Mouse (Mus musculus) liver, adult (tissue): ENCODE data around the gene Exosc10.

Experiments used
- GATA4 ChIP-seq: IDR thresholded peaks from 2 replicates; pipeline ENCODE4 v1.6.1; 2014; ENCODE audit warnings: mild to moderate bottlenecking, low read length; ENCODE audit not compliant: insufficient replicate concordance

Gene Exosc10

DNA sequence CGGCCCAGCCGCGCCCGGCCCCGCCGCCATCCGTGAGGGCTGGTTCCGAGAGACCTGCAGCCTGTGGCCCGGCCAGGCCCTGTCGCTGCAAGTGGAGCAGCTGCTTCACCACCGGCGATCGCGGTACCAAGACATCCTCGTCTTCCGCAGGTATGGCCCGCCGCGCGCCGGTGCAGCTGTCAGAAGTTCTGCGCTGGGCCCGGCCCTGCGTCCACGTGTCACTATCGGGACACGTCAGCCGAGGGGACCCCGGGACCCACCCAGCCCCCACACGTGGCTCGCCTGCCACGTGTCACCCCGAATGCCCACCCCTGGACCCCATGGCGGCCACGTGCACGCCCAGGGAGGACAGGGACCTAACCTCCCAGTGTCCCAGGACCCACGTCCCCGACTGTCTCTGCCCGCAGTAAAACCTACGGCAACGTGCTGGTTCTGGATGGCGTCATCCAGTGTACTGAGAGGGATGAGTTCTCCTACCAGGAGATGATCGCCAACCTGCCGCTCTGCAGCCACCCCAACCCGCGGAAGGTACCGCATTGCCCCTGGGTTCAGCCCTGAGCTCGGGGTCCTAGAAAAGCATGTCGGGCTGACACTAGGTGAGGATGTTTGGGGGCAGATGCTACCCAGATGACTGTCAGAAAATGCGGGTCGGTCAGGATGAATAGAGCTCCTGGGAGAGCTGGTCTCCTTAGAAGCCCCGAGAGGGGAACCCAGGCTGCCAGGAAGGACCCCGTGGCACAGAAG, 33.6 kb downstream of the Exosc10 start:
- no peak for TF ChIP-seq GATA4

DNA sequence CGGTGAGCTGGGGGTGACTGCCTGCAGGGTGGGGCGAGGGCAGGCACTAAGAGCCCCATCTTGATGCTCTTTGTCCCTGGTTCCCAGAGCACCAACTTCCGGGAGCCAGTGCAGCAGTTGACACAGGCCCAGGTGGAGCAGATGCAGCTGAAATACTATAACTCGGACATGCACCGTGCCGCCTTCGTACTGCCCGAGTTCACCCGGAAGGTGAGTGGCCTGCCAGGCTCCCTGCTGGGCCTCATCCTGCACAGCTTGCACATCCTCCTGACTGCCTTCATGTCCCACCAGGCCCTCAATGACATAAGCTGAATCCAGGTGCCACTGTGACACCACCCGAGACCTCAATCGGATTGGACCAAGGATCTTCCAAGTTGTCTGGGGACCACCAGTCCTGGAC, 35.8 kb downstream of the Exosc10 start:
- TF ChIP-seq GATA4 = no peak

DNA sequence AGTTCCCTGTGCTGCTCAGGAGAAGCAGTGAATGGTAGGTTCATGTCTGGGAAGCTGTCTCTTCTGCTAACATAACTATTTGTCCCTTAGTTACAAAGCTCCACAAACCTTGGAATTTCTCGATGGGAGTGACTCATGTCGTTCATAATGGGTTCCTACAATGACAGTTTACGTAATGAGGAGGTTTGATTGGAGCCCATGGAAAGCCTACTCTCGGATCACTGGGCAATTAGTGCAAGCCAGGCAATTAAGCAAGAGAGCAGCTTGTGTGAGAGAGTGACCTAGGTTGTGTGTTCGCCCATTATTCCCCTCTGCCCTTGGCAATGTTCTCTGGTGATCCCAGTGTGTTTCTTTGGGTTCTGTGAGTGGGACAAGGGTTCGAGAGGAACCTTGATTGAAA, 37.7 kb downstream of the Exosc10 start:
- TF ChIP-seq GATA4 = no peak

DNA sequence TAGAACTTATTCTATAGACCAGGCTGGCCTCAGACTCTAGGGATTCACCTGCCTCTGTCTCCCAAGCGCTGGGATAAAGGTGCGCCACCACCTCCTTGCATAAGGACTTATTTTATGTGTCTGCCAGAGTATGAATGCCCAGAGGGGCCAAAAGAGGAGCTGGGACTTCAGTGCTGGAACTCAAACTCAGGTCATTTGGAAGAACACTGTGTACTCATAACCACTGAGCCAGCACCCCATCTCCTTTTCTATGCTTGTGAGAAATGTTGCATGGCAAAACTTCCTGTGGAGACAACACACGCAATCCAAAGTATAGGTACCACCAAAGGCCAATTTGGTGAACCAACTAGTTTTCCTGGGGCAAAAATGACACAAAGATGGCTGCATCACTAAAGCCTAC, 38.5 kb downstream of the Exosc10 start:
- TF ChIP-seq GATA4 = no peak

DNA sequence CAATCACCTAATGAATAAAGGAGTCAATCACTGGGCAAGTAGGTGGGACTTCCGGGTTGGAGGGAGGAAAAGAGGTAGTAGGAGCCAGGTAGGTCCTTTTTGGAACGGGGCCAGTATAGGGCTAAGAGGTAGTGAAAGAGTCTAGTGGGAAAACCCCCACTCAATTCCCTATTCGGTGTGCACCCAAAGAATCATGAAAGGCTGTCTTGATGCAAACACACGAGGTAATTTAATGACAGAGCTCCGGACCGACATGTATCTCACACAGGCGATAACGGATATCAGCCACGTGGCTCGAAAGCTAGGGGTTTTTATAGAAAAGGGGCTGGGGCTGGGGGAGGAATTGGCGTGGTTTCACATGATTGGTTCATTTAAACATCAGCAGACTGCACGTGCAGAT, 40.6 kb downstream of the Exosc10 start:
- TF ChIP-seq GATA4 = no peak

DNA sequence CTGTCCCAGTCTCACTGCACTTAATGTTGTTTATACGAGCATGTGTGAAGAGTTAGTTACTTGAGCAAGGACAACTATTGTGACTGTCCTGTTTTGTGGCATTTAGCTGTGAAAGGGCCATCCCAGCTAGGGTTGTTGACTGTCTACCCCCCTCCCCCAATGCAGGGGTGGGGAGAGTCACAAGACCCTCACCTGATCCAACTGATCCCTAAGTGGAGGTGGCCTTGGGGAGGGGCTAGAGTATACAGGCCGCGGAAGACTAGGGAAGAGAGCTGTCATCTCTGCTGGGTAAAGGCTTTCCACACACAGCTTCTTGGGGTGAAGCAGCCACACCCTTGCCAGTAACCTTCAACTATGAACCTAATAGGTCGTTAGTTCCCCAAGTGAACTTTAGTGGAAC, 42.1 kb downstream of the Exosc10 start:
- no peak for TF ChIP-seq GATA4

DNA sequence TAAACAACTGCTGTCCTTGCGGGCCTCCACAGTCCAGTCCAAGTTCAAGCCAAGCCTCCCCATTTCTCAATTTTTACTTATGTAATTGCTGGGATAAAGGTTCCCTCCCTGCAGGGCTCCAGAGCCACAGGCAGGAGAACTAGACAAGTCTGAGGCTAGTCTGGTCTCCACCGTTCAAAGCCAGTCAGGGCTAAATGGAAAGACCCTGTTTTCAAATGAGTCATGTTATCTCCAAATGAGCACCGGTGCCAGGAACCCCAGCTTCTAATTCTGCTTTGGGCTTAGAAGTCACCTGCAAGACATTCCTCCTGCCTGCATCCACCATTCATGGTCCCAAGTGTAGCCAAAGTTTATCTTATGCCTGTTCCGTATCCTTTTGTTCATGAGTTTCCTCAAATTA, 43.6 kb downstream of the Exosc10 start:
- TF ChIP-seq GATA4 = no peak

DNA sequence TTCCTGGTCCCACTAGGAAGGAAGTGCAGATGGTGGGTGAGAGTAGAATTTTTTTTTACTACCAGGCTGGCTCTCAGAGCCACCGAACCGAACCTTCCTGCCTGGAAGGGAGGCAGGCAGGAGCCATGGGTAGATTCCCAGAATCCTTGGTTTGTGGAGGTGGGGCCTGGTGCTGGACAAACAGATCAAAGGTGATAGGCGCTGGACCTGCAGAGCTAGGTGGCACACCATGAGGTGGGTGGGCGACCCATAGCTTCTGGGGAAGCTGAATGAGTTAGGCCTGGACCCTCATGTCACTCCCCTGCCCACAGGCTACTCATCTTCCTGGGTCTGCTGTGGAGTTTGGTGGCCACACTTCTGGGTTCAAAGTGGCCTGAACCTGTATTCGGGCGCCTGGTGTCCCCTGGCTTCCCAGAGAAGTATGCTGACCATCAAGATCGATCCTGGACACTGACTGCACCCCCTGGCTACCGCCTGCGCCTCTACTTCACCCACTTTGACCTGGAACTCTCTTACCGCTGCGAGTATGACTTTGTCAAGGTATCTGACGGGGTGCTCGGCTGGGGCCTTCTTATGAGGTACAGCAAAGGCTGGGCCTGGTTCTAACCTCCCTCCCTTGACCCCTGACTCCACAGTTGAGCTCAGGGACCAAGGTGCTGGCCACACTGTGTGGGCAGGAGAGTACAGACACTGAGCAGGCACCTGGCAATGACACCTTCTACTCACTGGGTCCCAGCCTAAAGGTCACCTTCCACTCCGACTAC, 44.3 kb downstream of the Exosc10 start, which contains the start of gene Masp2:
Gene Masp2, plus strand, starts transcription at position 198 of the 764 bp plus-strand sequence.
- no peak for TF ChIP-seq GATA4

DNA sequence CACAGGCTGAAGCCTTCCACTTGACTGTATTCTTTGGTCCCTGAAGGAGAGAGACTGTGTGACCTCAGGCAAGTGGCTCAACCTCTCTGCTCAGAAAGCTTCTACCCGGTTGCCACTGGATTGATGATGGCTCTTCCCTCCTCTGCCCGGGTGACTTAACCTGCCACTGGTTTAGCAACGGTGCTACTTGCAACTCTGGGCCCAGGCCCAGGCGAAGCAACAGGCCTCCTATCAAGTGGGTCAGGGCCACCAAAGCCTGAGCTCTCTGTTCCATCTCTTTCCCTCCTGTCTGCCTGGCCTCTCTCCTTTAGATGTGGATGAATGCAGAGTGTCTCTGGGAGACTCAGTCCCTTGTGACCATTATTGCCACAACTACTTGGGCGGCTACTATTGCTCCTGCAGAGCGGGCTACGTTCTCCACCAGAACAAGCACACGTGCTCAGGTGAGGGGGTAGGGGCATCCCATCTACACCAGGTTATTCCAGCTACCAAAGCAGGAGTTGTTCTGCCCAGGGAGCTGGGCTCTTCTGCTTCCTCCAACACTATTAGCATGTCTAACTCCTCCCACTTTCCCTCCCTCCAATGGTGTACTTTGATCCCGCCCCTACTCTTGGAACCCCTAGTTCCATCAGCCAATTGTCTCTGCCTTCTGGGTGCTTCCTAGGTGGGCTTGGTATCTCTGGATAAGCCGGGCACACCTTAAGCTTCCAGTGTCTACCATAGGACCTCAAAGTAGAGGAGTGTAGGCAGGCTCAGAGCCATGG, 45.3 kb downstream of the Exosc10 start:
- TF ChIP-seq GATA4 = no peak

DNA sequence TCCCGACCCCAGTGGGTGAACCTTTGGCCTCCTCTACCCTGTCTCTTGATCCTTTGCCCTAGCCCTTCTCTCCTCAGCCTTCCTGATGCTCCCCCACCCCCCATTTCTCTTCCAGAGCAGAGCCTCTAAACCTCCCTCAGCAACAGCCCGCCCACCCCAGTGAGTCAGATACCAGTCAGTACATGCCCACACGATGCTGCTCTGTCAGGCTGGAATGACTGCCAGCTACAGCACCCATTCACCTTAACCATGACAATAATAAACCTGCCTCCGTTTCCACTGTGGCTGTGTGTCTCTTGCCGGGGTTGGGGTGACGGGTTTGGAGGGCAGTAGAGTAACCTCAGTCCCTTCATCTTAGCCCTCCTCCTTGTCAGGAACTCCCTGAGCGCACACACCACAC, 45.9 kb downstream of the Exosc10 start:
- no peak for TF ChIP-seq GATA4

DNA sequence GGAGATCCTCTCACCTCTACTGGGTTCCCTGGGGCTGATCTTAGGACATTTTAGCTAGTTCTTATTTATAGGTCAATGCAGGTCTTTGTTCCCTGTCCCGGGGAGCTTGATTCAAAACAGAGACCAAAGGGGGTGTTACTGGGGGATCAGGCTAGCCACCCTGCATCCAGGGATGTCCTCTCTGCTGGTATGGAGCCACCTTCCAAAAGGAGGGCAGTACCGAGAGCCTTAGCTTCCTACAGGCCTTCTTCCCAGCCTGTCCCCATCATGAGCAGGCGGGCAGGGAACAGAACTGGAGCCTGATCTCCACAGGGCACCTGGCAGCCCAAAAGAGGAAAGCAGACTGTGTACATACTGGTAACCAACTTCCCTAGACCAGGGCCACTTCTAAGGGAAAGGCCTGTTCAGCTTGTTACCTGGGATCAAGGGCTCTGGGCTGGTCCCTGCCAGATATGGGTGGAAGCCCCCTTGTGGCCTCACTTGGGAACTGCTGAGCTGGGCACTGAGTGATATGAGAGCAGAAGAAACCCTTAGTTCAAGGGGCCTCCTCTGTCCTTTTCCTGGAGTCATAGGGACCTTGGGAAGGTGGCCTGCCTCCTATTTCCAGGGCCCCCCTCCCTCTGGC, 46.4 kb downstream of the Exosc10 start:
- no peak for TF ChIP-seq GATA4

DNA sequence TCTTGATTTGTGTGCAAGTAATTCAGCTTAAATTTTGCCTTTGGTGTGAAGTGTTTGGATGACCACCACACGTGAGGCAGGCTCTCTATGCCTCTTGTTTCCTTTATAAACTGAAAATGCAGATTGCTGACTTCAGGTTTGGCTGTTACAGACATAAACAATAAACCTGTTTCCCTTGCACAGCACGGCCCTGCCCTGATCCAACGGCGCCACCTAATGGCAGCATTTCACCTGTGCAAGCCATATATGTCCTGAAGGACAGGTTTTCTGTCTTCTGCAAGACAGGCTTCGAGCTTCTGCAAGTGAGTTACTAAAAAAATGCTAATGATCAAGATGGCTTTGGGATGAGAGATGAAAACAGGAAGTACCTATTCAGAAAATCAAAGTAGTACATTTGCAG, 49.5 kb downstream of the Exosc10 start:
- no peak for TF ChIP-seq GATA4

DNA sequence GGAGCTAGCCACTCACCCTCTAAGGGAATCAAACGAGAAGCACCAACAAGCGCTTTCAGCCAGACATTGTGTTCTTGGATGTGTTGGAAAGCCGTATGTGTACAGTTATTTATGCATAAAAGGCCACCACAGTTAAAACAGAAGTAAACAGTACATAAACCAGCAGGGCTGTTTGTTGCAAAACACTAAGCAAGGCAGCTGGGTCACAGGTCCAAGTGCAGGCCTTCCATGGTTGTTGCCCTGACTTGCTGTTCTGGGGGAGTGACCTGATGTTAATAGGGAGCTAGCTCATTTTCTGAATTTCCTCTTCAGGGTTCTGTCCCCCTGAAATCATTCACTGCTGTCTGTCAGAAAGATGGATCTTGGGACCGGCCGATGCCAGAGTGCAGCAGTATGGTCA, 51.6 kb downstream of the Exosc10 start:
- no peak for TF ChIP-seq GATA4

DNA sequence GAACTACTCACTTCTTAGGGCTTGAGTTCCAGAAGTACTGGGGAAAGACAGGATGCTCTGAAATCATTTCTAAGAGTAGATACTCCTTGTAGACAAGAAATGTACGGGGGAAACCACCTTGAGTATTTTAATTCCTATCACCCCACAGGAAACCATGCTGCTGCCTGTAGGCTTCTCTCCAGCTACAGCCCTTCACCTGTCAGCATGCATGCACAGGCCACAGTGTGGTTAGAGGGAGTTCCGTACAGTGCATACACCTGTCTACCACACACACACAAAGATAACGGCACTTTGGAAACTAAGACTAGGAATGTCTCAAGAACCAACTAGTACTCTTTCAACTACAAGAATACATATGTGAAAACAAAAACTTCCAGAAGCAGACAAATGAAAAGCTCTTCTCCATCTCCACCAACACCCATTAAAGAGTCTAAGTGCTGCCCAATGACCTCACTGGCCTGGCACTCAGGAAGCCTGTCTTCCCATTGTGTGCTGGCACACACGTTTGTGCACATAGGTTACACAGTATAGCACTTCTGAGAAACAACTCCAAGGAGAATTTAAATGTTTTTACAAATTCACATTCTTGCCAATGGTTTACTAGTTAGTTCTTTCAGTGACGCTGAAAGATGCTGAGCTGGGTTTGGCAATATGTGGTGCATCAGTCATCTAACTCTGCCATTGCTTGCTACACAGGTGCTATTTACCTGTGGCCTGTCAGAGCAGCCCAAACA, 52.6 kb downstream of the Exosc10 start:
- TF ChIP-seq GATA4 = no peak

DNA sequence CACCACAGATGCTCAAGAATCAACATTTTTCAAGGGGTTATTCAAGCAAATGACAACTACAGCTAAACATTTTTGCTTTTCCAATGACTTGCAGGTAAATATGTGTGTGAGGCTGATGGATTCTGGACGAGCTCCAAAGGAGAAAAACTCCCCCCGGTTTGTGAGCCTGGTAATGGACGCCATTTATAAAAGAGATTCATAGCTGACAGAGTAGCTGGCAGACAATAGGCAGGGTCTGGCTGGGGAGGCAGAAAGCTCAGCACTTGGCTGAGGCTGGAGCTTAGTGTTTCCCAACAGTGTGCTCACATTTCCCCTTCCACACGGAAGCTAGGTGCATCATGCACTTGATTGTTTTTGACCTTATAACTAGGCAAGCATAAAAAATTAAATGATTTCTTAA, 54.3 kb downstream of the Exosc10 start:
- no peak for TF ChIP-seq GATA4

DNA sequence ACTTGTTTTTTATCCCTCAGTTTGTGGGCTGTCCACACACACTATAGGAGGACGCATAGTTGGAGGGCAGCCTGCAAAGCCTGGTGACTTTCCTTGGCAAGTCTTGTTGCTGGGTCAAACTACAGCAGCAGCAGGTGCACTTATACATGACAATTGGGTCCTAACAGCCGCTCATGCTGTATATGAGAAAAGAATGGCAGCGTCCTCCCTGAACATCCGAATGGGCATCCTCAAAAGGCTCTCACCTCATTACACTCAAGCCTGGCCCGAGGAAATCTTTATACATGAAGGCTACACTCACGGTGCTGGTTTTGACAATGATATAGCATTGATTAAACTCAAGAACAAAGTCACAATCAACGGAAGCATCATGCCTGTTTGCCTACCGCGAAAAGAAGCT, 55.5 kb downstream of the Exosc10 start:
- no peak for TF ChIP-seq GATA4
